Mouse (Mus musculus): ENCODE data around the gene Ttc33. TPM values are rescaled to one million over a fixed set of nuclear protein-coding genes. Genes with fewer than 3 reads are reported as not detected.
"Not testable (repeated sequence)": the region's sequence is repeated elsewhere in the genome, so short reads cannot be mapped to it uniquely, and the experiment has no call there.

Gene Ttc33
- polyA plus RNA-seq, 1 experiment from 2014 or later: 37.8 TPM

DNA sequence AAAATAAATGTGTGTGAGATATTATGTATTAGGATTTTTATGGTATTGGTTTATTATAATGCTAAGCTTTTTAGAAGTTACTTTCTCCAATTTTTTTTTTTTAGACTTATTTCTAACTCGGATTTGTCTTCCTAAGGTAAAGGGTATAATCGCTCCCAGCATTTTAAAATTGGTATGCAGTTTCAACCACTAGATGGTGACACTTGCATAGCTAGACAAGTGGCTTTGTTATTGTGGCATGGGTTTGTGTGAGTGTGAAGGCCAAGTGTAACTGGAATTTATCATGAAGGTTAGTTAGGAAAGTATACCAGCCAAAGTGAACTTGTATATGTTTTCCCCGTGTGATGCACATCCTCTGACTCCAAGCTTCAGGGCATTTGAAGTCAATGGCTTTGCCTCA, 8.5 kb downstream of the Ttc33 start:
- no peak for DNase-seq (ENCODE audit: low spot score)
- no peaks in the 10 kb centered on the region for H3K27me3 ChIP-seq (ENCODE audit: insufficient read depth, poor library complexity, severe bottlenecking)

DNA sequence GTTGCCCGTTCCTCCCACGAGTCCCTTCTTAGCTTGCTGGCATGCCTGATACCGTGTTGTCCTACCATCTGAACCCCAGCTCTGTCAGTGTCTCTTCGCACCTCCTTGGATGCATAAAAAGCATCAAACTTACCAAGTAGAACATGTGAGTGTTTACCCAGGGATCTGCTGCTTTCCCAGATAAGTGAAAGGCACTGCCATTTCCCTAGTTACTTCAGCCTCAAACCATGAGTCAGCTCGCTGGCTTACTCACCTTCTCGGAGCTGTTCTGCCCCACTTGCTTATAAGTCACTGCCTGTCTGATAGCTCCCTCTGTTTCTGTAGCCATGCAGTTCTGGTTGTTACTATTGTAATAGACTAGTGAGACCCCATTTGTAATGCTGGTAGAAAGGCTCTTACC, 9.1 kb downstream of the Ttc33 start:
- no peaks in the 10 kb centered on the region for H3K27me3 ChIP-seq (ENCODE audit: insufficient read depth, poor library complexity, severe bottlenecking)
- no peaks in the 10 kb centered on the region for H3K9me3 ChIP-seq
- peaks cover 23% of the 10 kb centered on the region for H3K36me3 ChIP-seq
- no peak overlapping the region for H3K4me3 ChIP-seq
- no peak overlapping the region for H3K27ac ChIP-seq
- DNase-seq (ENCODE audit: low spot score): no peak
- H3K4me1 ChIP-seq (replicated peaks): no peaks in the 10 kb centered on the region
- 91% methylated on average over 6 of the region's 6 CpGs for WGBS

More for the DNA sequence above, 8.5 kb downstream of the Ttc33 start:
- Histone ChIP-seq H3K27ac (no peak overlapping the region), H3K9me3 (no peaks in the 10 kb centered on the region), H3K4me1 (replicated peaks) (no peaks in the 10 kb centered on the region), H3K36me3 (peaks cover 24% of the 10 kb centered on the region), H3K4me3 (no peak overlapping the region)
- 85% methylated on average over 3 of the region's 3 CpGs for WGBS

DNA sequence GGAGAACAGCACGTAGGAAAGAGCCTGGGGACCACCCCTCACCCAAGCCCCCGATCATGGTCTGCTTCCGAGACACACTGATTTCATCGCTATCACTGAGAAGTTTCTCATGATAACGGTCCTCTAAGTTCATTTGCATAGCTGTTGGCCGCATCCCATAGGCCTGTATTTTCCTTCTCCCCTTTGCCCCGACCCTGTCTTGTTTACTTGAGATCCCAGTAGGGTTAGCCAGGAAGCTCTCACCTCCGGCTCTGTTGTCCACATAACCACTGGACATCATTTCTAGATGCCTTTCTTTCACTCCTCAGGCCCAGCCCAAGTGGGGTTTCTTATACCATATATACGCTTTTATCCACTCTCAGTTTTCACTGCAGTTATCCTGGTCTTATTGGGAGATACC, 9.6 kb downstream of the Ttc33 start:
- H3K27me3 ChIP-seq (ENCODE audit: insufficient read depth, poor library complexity, severe bottlenecking): no peaks in the 10 kb centered on the region
- H3K27ac ChIP-seq: no peak overlapping the region
- H3K4me3 ChIP-seq: no peak overlapping the region
- no peaks in the 10 kb centered on the region for H3K9me3 ChIP-seq
- H3K4me1 ChIP-seq (replicated peaks): no peaks in the 10 kb centered on the region
- H3K36me3 ChIP-seq: peaks cover 20% of the 10 kb centered on the region
- 91% methylated on average over 9 of the region's 9 CpGs for WGBS
- no peak for DNase-seq (ENCODE audit: low spot score)

DNA sequence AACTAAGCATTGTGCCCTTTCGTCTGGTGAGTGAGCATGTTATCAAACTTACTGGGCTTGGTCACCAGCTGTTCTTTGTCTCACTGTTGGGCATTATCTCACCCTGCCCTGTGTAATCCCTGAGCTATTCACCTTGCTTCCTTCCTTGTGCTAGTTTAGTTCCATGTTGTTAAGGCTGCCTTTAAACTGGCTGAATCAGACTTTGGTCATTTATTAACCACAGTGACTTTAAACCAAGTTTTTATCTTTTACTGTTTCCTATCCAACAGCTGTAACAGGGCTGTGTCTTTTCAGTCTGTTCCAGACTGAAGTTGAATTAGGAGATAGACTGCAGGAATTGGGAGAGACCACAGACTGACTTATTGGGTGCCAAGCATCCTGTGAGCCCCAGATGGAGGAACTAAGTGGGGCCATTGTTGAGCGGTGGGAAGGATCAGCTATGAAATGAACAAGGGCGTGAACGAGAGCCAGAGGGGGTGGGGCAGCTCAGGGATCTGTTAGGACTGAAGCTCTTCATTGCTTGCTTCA, 10.7 kb downstream of the Ttc33 start:
- WGBS: 74% methylated on average over 4 of the region's 4 CpGs
- H3K9me3 ChIP-seq: no peaks in the 10 kb centered on the region
- no peak overlapping the region for H3K4me3 ChIP-seq
- H3K27me3 ChIP-seq (ENCODE audit: insufficient read depth, poor library complexity, severe bottlenecking): no peaks in the 10 kb centered on the region
- H3K27ac ChIP-seq: no peak overlapping the region
- DNase-seq (ENCODE audit: low spot score): no peak
- no peaks in the 10 kb centered on the region for H3K4me1 ChIP-seq (replicated peaks)
- peaks cover 14% of the 10 kb centered on the region for H3K36me3 ChIP-seq

DNA sequence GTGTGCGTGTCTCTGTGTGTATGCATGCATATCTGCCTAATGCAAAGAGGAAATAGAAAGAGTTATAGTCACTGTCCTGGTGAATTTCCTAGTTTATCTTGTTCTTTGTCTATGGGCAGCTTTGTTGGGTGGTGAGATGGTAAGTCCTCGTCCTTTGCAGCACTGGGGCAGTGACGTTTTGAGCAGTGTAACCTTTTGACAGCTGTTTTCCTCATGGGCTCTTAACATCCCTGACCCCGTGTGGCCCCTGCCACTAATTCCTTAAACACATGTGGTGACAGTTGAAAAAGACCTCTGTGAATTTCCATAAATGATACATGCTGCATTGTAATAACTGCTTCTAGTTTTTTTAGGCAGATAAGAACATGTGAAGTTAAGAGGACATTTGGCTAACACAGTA, 11.4 kb downstream of the Ttc33 start:
- H3K27ac ChIP-seq: no peak overlapping the region
- peaks cover 10% of the 10 kb centered on the region for H3K36me3 ChIP-seq
- no peaks in the 10 kb centered on the region for H3K4me1 ChIP-seq (replicated peaks)
- DNase-seq (ENCODE audit: low spot score): no peak
- H3K9me3 ChIP-seq: no peaks in the 10 kb centered on the region
- no peak overlapping the region for H3K4me3 ChIP-seq
- H3K27me3 ChIP-seq (ENCODE audit: insufficient read depth, poor library complexity, severe bottlenecking): no peaks in the 10 kb centered on the region
- 67% methylated on average over 4 of the region's 4 CpGs for WGBS

DNA sequence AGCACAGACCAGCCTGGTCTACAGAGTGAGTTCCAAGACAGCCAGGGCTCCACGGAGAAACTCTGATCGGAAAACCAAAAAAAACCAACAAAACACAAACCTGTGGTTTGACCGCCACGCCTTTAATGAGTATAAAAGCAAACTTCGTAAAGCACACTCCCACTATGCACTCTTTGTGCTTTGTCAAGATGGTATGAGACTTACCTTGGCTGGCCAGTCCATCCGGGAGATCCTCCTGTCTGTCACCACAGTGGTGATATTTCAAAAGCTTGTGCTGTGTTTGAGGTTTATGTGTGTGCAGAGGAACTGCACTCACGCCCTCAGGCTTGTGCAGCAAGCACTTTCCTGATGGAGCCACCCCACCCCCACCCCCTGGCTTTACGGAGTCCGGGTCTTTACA, 19.9 kb downstream of the Ttc33 start:
- Histone ChIP-seq H3K27ac (no peak overlapping the region), H3K9me3 (no peaks in the 10 kb centered on the region), H3K4me3 (no peak overlapping the region), H3K36me3 (peaks cover 10% of the 10 kb centered on the region), H3K27me3 (ENCODE audit: insufficient read depth, poor library complexity, severe bottlenecking) (no peaks in the 10 kb centered on the region), H3K4me1 (replicated peaks) (no peaks in the 10 kb centered on the region)
- no peak for DNase-seq (ENCODE audit: low spot score)
- 92% methylated on average over 9 of the region's 9 CpGs for WGBS

DNA sequence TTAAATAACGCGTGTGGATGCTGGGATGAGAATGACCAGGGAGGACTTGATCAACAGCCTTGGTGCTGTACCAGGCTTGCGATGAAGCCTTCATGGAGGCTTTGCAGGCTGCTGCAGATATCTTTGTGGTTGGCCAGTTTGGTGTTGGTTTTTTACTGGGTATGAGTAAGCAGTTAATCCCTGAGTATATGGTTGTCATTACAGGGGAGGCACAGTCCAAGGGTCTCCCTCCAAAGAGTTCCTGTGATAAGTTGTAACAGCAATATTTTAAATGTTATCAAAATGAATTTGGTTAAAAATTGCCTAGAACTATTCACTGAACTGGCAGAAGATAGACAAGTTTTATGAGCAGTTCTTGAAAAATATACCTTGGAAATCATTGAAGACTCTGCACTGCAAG, 23.8 kb downstream of the Ttc33 start:
- H3K27ac ChIP-seq: no peak overlapping the region
- no peak overlapping the region for H3K4me3 ChIP-seq
- H3K4me1 ChIP-seq (replicated peaks): no peaks in the 10 kb centered on the region
- H3K9me3 ChIP-seq: no peaks in the 10 kb centered on the region
- 96% methylated on average over 3 of the region's 3 CpGs for WGBS
- no peak for DNase-seq (ENCODE audit: low spot score)
- H3K36me3 ChIP-seq: peaks cover 17% of the 10 kb centered on the region
- H3K27me3 ChIP-seq (ENCODE audit: insufficient read depth, poor library complexity, severe bottlenecking): no peaks in the 10 kb centered on the region

DNA sequence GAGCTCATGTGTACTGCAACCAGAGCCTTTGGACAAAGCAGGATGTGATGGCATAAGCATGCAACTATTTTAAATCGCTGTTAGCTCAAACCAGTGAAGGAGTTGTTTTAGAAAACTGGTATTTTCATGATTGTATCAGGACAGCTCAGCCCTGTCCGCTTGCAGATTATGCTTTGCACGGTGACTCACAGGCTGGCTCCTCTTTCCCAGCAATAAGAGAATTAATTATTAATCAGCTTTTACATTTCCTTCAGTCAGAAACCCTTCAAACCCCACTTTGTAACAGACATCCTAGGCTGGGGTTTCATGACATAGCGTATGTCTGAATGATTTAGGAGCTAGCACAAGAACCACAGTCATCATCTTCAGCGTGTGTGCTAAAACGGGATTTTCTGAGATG, 35.2 kb downstream of the Ttc33 start:
- Histone ChIP-seq H3K4me1 (replicated peaks) (no peaks in the 10 kb centered on the region), H3K27ac (no peak overlapping the region), H3K4me3 (no peak overlapping the region), H3K36me3 (no peaks in the 10 kb centered on the region), H3K9me3 (0 out of 2 replicates have a peak, but pooled peaks cover 3% of the 10 kb centered on the region), H3K27me3 (ENCODE audit: insufficient read depth, poor library complexity, severe bottlenecking) (no peaks in the 10 kb centered on the region)
- 91% methylated on average over 6 of the region's 6 CpGs for WGBS
- DNase-seq (ENCODE audit: low spot score): no peak

DNA sequence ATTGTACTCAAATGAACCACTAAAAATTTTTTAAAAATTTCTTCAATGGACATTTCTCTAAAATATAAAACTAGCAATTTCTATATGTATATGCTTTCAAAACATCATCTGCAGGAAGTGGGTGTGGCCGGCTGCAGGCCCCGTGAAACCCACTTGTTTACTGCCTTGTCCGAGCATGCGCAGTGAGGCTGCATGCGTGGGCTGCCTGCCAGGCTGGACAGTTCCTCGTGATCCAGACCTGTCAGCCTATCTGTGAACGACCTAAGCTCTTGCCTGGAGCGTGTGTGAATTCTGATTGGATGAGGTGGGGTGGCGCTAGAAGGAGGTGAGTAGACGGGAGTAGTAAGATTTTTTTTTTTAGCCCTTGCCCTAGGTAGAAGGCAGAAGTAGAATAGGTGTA, 45.4 kb downstream of the Ttc33 start:
- H3K36me3 ChIP-seq; H3K27me3 ChIP-seq (ENCODE audit: insufficient read depth, poor library complexity, severe bottlenecking); DNase-seq (ENCODE audit: low spot score); H3K4me3 ChIP-seq; H3K27ac ChIP-seq; H3K4me1 ChIP-seq (replicated peaks); H3K9me3 ChIP-seq: not testable (repeated sequence)
- WGBS: 86% methylated on average over 10 of the region's 10 CpGs

DNA sequence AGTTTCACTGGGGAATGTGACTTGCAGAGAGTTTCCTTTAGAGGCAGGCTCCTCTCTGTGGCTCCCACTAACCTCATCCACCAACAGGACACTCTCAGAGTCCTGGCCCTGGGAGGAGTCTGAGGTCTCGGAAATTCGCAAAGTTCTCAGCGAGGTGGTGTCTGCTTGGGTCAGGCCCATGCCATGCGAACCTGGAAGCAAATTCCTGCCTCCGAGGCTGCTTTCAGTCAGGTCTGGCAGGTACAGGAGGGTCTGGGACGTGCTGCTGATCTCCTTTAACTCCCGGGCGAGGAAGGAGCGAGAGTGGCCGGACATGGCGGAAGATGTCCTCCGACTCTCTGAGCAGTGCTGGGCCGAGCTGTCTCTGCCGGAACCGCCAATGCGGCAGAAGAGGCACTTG, 49.3 kb downstream of the Ttc33 start:
- Histone ChIP-seq H3K36me3 (no peaks in the 10 kb centered on the region), H3K4me1 (replicated peaks) (no peaks in the 10 kb centered on the region), H3K9me3 (no peaks in the 10 kb centered on the region), H3K27me3 (ENCODE audit: insufficient read depth, poor library complexity, severe bottlenecking) (peaks cover under 1% of the 10 kb centered on the region; the same call in 1 of the 2 replicates), H3K27ac (no peak overlapping the region), H3K4me3 (no peak overlapping the region)
- no peak for DNase-seq (ENCODE audit: low spot score)
- WGBS: 86% methylated on average over 16 of the region's 16 CpGs

DNA sequence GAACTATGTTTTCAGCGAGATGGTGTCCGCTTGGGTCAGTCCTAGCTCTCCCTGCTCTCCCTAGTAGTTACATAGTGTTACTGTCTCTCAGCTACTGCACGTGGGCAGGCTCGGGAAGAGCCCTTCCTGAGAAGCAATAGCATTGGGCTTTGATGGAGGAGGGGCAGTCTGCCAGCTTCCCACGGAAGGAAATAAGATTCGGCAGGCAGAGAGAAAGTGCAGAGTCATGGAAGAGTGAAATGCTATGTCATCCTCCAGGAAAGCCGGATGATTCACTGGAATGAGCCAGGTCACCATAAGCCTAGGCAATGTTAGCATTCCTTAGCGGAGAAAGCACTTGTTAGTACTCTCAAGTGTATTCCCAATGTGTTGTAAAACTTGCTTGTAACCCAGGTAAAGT, 50.2 kb downstream of the Ttc33 start:
- 52% methylated on average over 8 of the region's 8 CpGs for WGBS
- Histone ChIP-seq H3K4me3 (no peak overlapping the region), H3K9me3 (no peaks in the 10 kb centered on the region), H3K27ac (no peak overlapping the region), H3K36me3 (no peaks in the 10 kb centered on the region), H3K27me3 (ENCODE audit: insufficient read depth, poor library complexity, severe bottlenecking) (peaks cover 9% of the 10 kb centered on the region; the same call in 1 of the 2 replicates), H3K4me1 (replicated peaks) (no peaks in the 10 kb centered on the region)
- no peak for DNase-seq (ENCODE audit: low spot score)

DNA sequence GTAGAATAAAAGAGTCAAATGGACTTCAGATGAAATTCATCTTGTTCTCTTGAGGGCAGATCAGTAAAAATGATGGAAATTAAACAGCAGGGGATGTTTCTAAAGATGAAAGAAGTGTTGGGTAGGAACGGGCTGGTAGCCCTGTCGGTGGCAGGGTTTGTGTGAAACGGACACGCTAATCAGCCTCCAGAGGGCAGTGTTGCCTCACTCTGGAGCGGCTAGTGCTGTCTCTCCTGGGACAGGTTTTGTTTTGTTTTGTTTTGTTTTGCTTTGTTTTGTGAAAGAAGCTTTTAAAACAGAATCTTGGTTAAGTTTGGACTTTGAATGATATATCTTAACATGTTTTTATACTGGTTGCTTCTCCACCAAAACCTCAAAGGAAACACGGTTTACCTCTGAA, 51.2 kb downstream of the Ttc33 start:
- Histone ChIP-seq H3K9me3 (no peaks in the 10 kb centered on the region), H3K27me3 (ENCODE audit: insufficient read depth, poor library complexity, severe bottlenecking) (peaks cover 19% of the 10 kb centered on the region), H3K4me3 (no peak overlapping the region), H3K4me1 (replicated peaks) (no peaks in the 10 kb centered on the region), H3K27ac (no peak overlapping the region), H3K36me3 (no peaks in the 10 kb centered on the region)
- WGBS: 19% methylated on average over 6 of the region's 6 CpGs
- peak; percentile 66 for DNase-seq (ENCODE audit: low spot score)

DNA sequence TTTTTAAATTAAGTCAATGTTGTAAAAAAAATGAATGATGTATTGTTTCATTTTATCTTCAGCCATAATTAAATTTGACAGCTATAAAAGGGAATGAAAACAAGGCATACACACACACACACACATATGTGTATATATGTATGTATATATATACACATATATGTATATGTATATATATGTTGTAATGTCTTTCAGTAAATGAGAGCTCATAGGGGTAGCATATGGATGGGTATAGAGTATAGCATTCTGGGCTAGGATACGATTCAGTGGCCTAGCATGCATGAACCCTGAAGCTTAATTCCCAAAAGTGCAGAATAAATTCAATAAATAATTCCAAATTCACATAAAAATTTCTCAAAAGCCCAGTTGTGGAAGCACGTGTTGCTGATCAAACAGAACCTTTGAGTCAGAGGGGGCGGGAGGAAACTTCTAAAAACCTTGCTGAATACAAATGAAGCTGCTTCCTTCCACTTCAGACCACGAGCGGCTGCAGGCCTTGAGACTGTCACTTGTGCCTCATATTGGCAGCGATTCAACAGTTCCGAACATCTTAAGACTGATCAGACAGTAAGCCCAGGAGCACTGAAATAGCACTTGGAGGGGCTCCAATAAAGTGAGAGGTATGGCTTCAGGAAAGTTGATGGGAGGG, 51.8 kb downstream of the Ttc33 start:
- Histone ChIP-seq H3K9me3 (no peaks in the 10 kb centered on the region), H3K27ac (no peak overlapping the region), H3K27me3 (ENCODE audit: insufficient read depth, poor library complexity, severe bottlenecking) (peaks cover 25% of the 10 kb centered on the region), H3K4me3 (no peak overlapping the region), H3K36me3 (no peaks in the 10 kb centered on the region), H3K4me1 (replicated peaks) (peaks cover 4% of the 10 kb centered on the region)
- no peak for DNase-seq (ENCODE audit: low spot score)
- 79% methylated on average over 7 of the region's 7 CpGs for WGBS

DNA sequence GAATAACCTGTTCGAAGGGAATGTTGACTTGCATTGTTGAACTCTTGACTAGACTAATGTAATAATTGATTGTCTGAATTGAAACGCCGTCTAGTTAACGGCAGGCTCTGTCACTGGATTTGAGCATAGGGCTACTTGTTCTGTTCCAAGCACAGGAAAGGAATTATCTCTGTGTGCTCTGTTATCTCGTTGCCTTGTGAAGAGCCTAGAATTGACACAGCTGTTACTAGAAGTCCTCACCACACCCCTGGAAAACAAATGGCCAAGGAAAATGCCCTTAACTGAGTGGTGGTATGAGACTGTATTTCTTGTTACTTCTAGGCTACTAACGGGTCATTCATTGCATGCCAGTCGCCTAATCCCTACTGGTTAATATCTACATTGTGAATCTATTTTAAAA, 52.7 kb downstream of the Ttc33 start:
- peaks cover 35% of the 10 kb centered on the region for H3K27me3 ChIP-seq (ENCODE audit: insufficient read depth, poor library complexity, severe bottlenecking)
- no peak overlapping the region for H3K27ac ChIP-seq
- no peak overlapping the region for H3K4me3 ChIP-seq
- H3K4me1 ChIP-seq (replicated peaks): peaks cover 14% of the 10 kb centered on the region
- H3K36me3 ChIP-seq: no peaks in the 10 kb centered on the region
- DNase-seq (ENCODE audit: low spot score): no peak
- H3K9me3 ChIP-seq: no peaks in the 10 kb centered on the region
- 85% methylated on average over 7 of the region's 7 CpGs for WGBS

Data from hindbrain, embryonic 10.5 days (tissue).